Mouse (Mus musculus) liver, embryonic 16.5 days (tissue): ENCODE results near the gene Rabif. TPM values are rescaled to one million over a fixed set of nuclear protein-coding genes. Genes with fewer than 3 reads are reported as not detected.
"Not testable (repeated sequence)": the region's sequence is repeated elsewhere in the genome, so short reads cannot be mapped to it uniquely, and the experiment has no call there.

Experiments used
- ATAC-seq: fragments of 200-750 bp; cut with Nextera tagmentation; 2 replicates; pipeline ENCODE4 v1.8.0; 2017; ENCODE audit warnings: low read depth, mild to moderate bottlenecking, moderate number of reproducible peaks, moderate library complexity
- H3K27ac ChIP-seq: fragments of 300-500 bp; sonication (generic); 2 replicates; pipeline ENCODE4 v1.5.1; 2014; ENCODE audit warnings: mild to moderate bottlenecking, low read length
- H3K27me3 ChIP-seq: fragments of 300-500 bp; sonication (generic); 2 replicates; pipeline ENCODE4 v1.6.1; 2014; ENCODE audit warnings: low read depth, low read length, mixed read lengths; ENCODE audit not compliant: control insufficient read depth, insufficient read depth
- H3K36me3 ChIP-seq: fragments of 300-500 bp; sonication (generic); 2 replicates; pipeline ENCODE4 v1.6.1; 2014; ENCODE audit warnings: mild to moderate bottlenecking; ENCODE audit not compliant: control insufficient read depth, insufficient read depth
- H3K4me1 ChIP-seq: fragments of 300-500 bp; sonication (generic); 2 replicates; pipeline ENCODE4 v1.6.1; 2014; ENCODE audit warnings: low read depth, low read length, mixed read lengths; ENCODE audit not compliant: control insufficient read depth
- H3K4me2 ChIP-seq: fragments of 300-500 bp; sonication (generic); 2 replicates; pipeline ENCODE4 v1.6.1; 2014; ENCODE audit warnings: low read depth, low read length, mixed read lengths
- H3K4me3 ChIP-seq: fragments of 300-500 bp; sonication (generic); 2 replicates; pipeline ENCODE4 v1.5.1; 2014; ENCODE audit warnings: low read depth, mild to moderate bottlenecking, low read length
- H3K9ac ChIP-seq: fragments of 300-500 bp; sonication (generic); 2 replicates; pipeline ENCODE4 v1.6.1; 2014; ENCODE audit warnings: low read depth, low read length
- H3K9me3 ChIP-seq: fragments of 300-500 bp; sonication (generic); replicated peaks from 2 replicates; pipeline ENCODE4 v1.6.1; 2016; ENCODE audit warnings: low read length; ENCODE audit not compliant: control insufficient read depth
- WGBS: fragments of 180-500 bp; shearing (Covaris S2); extraction: QIAGEN DNeasy Blood & Tissue Kit; methylation state at CpG from one replicate; pipeline ENCODE4 v1.1.7; 2014; ENCODE audit not compliant: insufficient replicate concordance; 5-methylcytosine and 5-hydroxymethylcytosine counted together
- polyA plus RNA-seq: library from polyadenylated mRNA; unstranded; fragments of >200 nt; fragmentation: Nextera tagmentation; extraction: Ambion mirVana; gene quantifications from 2 replicates; pipeline ENCODE4 v1.2.1, GENCODE M21; 2015

Gene Rabif
- 15.0 and 15.8 TPM in 2 replicates for polyA plus RNA-seq

DNA sequence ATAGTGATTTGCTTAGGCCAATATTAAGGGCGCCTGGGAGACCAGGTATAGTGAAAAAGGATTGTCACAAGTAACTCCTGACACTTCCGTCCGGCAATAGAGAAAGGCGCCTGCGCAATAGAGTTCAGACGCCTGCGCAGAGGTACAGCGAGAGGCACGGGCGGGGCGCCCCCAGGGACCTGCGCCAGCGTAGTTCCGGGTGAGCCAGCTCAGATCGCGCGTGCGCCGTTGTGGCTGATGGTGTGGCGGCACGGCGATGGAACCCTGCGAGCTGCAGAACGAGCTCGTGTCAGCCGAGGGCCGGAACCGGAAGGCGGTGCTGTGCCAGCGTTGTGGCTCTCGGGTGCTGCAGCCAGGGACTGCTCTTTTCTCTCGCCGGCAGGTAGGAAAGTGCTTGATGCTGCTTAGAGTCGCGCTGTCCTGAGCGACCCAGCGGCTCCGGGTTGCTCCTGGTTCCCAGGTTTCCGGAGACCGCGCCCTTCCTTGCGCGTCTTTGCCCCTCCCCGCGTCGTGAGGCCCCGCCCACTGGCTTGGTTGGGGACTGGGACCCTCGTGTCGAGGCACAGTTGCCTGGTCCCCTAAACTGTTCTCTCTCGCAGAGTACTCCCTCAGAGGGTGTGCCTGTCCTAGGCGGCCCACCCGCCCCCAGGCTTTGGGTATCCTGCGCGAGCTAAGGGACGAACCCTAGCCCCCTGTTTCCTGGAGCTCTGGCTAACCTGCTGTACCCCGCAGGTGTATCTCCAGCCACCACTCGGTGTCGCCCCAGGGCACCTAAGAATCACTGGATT, at the start of gene Rabif:
Gene Rabif, plus strand, starts transcription at position 221 of the 788 bp plus-strand sequence.
- Histone ChIP-seq H3K9me3 (no peaks in the 10 kb centered on the region), H3K36me3 (peaks cover 4% of the 10 kb centered on the region), H3K27me3 (no peaks in the 10 kb centered on the region), H3K4me1 (peaks cover 31% of the 10 kb centered on the region), H3K4me3 (peak within 1 kb of the TSS; percentile 92), H3K4me2 (peak within 1 kb of the TSS; percentile 92), H3K9ac (peak within 1 kb of the TSS; percentile 85), H3K27ac (peak within 1 kb of the TSS; percentile 97)
- peak; percentile 98 for ATAC-seq
- WGBS, result under 1% methylated on average over 57 of the region's 58 CpGs

- 66% methylated on average over 2 of the region's 2 CpGs for WGBS
- no peak overlapping the region for H3K4me2 ChIP-seq
- no peak overlapping the region for H3K27ac ChIP-seq
- H3K27me3 ChIP-seq, result no peaks in the 10 kb centered on the region
- H3K9ac ChIP-seq, result no peak overlapping the region
- no peak overlapping the region for H3K4me3 ChIP-seq
- H3K9me3 ChIP-seq, result no peaks in the 10 kb centered on the region
- ATAC-seq, result no peak
- H3K36me3 ChIP-seq, result no peaks in the 10 kb centered on the region
- peaks cover 3% of the 10 kb centered on the region; the same call in 1 of the 2 replicates for H3K4me1 ChIP-seq
These were observed 49.0 kb upstream of the Rabif start for GRCm38 (mm10) chr1:134445418-134445817.

DNA sequence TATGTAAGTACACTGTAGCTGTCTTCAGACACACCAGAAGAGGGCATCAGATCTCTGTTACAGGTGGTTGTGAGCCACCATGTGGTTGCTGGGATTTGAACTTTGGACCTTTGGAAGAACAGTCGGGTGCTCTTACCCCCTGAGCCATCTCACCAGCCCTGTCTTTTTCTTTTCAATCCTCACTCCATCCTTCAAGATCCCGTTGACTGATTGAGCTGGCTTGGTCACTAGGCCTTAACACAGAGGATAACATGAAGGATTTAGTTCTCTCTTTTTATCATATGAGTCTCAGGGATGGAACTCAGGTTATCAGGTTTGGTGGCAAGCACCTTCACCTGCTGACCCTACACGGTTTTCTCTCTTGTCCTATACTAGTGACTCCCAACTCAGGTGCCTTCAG, 45.9 kb upstream of the Rabif start:
- H3K9ac ChIP-seq, H3K36me3 ChIP-seq, H3K4me2 ChIP-seq, H3K27ac ChIP-seq, H3K4me3 ChIP-seq, H3K4me1 ChIP-seq, H3K9me3 ChIP-seq, H3K27me3 ChIP-seq, ATAC-seq: not testable (repeated sequence)
- 54% methylated on average over 3 of the region's 3 CpGs for WGBS

DNA sequence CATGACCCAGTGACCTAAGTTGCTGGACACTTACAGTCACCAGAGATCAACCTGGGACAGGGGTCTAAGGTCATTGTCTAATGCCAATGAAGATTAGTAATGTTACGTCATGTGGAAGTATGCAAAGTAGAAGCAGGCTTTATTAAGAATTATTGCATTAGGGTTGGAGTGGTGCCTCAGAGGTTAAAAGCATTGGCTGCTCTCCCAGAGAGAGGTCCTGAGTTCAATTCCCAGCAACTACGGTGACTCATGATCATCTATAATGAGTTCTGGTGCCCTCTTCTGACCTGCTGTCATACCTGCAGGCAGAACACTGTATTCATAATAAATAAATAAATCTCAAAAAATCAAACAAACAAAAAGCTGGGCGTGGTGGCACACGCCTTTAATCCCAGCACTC, 44.2 kb upstream of the Rabif start:
- Histone ChIP-seq H3K27ac (no peak overlapping the region), H3K36me3 (no peaks in the 10 kb centered on the region), H3K4me1 (peaks cover 6% of the 10 kb centered on the region), H3K27me3 (no peaks in the 10 kb centered on the region), H3K4me2 (no peak overlapping the region), H3K9me3 (no peaks in the 10 kb centered on the region), H3K4me3 (no peak overlapping the region), H3K9ac (no peak overlapping the region)
- no peak for ATAC-seq
- 76% methylated on average over 4 of the region's 4 CpGs for WGBS

GRCm38 (mm10) chr1:134450986-134451385, 43.5 kb upstream of the Rabif start:
- no peak overlapping the region for H3K4me3 ChIP-seq
- 28% methylated on average over 3 of the region's 3 CpGs for WGBS
- no peak for ATAC-seq
- H3K4me1 ChIP-seq, result peaks cover 6% of the 10 kb centered on the region
- H3K9me3 ChIP-seq, result no peaks in the 10 kb centered on the region
- H3K27ac ChIP-seq, result no peak overlapping the region
- no peaks in the 10 kb centered on the region for H3K36me3 ChIP-seq
- H3K9ac ChIP-seq, result no peak overlapping the region
- H3K27me3 ChIP-seq, result no peaks in the 10 kb centered on the region
- no peak overlapping the region for H3K4me2 ChIP-seq

DNA sequence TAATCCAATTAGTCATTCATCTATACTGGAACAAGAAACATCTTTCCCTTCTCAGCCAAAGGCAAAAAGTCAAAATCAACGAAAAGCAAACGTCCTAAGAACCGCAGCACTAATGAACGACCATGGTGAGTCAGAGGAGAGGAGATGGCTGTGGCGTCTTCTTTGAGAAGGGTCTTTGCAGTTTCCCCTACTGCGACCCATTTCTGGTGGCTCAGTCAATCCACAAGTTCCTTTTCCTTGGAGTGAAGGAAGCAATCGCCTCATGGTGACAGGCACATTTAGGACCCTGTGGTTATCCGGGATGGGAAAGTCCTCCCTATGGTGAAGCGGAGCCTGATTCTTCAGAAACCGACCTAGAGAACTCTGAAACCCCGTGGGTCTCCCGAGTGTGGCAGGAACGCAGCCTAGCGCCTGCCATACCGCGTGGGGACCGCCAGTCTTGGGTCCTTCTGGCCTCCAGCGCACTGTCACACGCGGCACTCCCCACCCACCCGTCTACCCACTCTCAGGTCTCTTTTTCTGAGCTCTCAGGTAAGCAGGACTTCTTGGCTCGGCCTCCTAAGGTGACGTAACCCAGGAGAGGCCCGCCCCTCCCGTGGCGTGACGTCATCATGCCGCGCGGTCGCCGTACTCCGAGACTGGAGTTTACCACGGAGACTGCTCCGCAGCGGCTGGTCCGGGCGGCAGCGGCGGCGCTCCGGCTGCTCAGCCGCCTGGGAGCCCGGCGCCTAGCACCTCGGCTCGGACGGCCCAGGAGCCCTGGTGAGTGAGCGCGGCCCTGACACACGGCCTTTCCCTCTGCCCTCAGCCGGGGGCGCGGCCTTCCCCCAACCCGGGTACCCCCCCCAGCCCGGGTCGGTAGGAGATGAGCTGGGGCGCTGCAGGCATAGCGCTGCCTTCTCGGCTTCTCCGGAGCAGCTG, 39.3 kb upstream of the Rabif start, which contains the start of gene Klhl12:
Gene Klhl12, plus strand, starts transcription at position 628 of the 921 bp plus-strand sequence.
- peak within 1 kb of the TSS; percentile 94 for H3K27ac ChIP-seq
- H3K9me3 ChIP-seq, result no peaks in the 10 kb centered on the region
- under 1% methylated on average over 61 of the region's 61 CpGs for WGBS
- H3K4me1 ChIP-seq, result peaks cover 27% of the 10 kb centered on the region
- H3K27me3 ChIP-seq, result no peaks in the 10 kb centered on the region
- H3K9ac ChIP-seq, result peak within 1 kb of the TSS; percentile 99
- H3K4me2 ChIP-seq, result peak within 1 kb of the TSS; percentile 61
- H3K4me3 ChIP-seq, result peak within 1 kb of the TSS; percentile 95
- peak; percentile 95 for ATAC-seq
- H3K36me3 ChIP-seq, result peaks cover 11% of the 10 kb centered on the region

- Histone ChIP-seq H3K36me3 (peaks cover 13% of the 10 kb centered on the region), H3K9me3 (no peaks in the 10 kb centered on the region), H3K4me1 (peaks cover 33% of the 10 kb centered on the region), H3K27me3 (no peaks in the 10 kb centered on the region), H3K27ac (peak overlapping the region; percentile 94), H3K4me2 (peak overlapping the region; percentile 61), H3K9ac (peak overlapping the region; percentile 99), H3K4me3 (peak overlapping the region; percentile 95)
- no peak for ATAC-seq
- WGBS, result 16% methylated on average over 5 of the region's 5 CpGs
These were observed 38.4 kb upstream of the Rabif start for GRCm38 (mm10) chr1:134456060-134456459.

- no peak overlapping the region for H3K4me3 ChIP-seq
- ATAC-seq, result no peak
- peak overlapping the region; percentile 51 for H3K27ac ChIP-seq
- H3K4me1 ChIP-seq, result peaks cover 44% of the 10 kb centered on the region
- 79% methylated on average over 7 of the region's 7 CpGs for WGBS
- no peaks in the 10 kb centered on the region for H3K9me3 ChIP-seq
- H3K36me3 ChIP-seq, result peaks cover 27% of the 10 kb centered on the region
- peak overlapping the region; percentile 12; the same call in 1 of the 2 replicates for H3K4me2 ChIP-seq
- H3K9ac ChIP-seq, result no peak overlapping the region
- no peaks in the 10 kb centered on the region for H3K27me3 ChIP-seq
These were observed 36.2 kb upstream of the Rabif start for GRCm38 (mm10) chr1:134458139-134458727.
